Mouse (Mus musculus): Measurements from ENCODE around the gene Stard13. TPM values are rescaled to one million over a fixed set of nuclear protein-coding genes. Genes with fewer than 3 reads are reported as not detected.
A peak's percentile ranks its signal among the peaks of the same experiment; 100 is the strongest.

Stard13 gene
- total RNA-seq, 2 experiments from 2014 or later, result 12.3 to 14.9 TPM

DNA sequence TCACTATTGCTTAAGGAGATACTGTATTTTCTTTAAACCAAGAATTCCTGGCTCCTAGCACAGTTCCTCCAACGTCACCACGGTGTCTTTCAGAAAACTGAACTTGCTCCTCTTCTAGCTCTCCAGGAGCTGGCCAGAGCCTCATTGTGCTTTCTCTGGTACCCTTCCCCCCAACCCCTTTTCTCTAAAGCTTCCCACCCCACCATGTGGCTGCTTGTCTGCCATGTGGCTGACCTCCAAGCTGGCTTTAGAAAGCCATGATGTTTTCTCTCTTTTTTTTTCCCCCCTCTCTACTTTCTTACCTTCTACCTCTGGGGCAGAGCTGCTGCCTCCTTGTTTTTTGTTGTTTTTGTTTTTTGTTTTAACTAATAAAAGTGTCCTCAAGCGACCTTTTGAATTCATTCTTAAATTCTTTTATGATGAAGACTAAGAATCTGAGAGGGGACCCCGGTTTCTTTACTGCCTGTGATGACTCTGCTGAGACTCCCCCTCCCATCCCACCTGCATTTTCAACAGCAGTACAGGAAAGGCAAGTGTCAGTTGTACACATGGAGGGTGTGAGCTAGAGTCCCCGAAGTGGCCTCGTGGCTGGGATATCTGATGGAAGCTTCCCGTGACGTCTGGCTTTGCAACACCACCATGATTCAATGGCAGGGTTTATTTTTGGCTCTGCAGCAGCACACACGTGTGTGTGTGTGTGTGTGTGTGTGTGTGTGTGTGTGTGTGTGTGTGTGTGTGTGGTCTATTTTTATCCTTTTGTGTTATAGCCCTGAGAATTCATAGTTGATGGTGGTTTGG, 198.7 kb downstream of the Stard13 start:
- DNase-seq, result peak; percentile 47
- intact Hi-C loops (cut with DNase I), result no loop called here

DNA sequence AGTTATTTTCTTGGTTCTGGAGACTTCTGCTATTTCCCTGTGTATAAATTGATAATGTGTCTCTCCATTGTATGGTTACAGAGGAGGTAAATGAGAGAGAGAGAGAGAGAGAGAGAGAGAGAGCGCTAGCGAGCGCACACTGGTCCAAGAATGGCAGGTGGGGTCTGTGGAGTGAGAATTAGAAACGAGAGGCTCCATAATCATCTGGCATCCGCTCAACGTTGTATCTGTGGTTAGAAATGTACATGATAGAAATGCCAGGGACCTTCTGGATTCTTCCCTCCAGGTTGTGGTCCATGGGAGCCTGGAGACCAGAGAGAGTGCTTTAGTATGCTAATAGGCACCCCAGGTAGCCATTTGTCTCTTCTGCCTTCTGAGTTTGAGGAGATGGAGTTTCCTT, 204.7 kb downstream of the Stard13 start:
- intact Hi-C loops (cut with DNase I), result no loop called here

DNA sequence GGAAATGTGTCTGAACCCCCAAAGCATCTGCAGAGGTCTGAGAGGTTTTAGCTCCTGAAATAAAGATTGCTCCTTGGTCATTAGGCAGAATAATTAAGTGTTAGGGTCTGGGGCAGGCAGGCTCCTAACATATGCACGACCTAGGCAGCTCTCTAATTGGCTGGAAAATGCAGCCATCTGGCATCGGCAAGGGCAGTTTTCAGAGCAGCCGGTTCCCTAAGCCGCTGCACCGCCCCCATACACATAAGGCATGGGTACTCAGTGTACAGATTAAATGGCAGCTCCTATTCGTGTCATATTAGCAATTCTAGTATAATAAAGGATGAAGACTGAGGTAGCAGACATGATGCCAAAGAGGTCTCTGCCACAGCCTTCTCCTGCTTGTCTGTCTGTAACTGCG, 206.5 kb downstream of the Stard13 start:
- intact Hi-C loops (cut with DNase I), result no loop called here
- DNase-seq, result peak; percentile 75

More for the DNA sequence above, 204.7 kb downstream of the Stard13 start:
- peak; percentile 71 for DNase-seq

DNA sequence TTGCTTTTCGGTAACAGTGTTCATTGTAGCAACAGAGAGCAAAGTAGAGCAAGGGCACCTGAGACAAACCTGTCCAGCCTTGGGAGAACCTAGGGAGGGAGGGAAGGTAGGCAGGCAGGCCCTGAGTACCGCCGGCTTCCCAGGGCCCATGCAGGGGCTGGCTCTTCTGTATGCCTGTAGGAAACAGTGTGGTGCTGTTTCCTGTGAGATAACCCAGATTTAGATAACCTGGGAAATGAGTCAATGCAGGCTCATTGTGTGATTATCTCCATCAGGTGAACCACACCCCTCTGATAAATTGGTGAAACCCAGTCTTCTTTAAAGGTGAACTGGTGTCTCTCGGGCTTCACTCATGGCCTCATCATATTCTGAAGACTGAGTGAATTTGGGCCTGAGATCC, 207.6 kb downstream of the Stard13 start:
- no peak for DNase-seq
- intact Hi-C loops (cut with DNase I), result no loop called here

DNA sequence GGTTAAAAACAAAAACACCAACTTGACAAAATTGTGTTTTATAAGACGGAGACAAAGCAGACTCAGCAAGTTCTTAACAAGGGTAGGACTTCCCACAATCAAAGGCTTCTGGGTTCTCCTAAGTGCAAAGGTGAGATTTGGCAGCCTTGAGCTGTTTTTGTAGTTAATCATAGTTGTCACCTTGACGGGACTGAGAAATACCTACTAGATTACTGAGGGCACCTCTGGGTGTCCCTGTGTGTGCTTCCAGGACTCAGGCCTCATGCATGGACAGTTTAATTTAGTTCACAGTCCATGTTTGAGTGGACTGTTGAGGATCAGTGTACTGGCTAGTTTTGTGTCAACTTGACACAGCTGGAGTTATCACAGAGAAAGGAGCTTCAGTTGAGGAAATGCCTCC, 209.2 kb downstream of the Stard13 start:
- DNase-seq, result no peak
- intact Hi-C loops (cut with DNase I), result no loop called here

DNA sequence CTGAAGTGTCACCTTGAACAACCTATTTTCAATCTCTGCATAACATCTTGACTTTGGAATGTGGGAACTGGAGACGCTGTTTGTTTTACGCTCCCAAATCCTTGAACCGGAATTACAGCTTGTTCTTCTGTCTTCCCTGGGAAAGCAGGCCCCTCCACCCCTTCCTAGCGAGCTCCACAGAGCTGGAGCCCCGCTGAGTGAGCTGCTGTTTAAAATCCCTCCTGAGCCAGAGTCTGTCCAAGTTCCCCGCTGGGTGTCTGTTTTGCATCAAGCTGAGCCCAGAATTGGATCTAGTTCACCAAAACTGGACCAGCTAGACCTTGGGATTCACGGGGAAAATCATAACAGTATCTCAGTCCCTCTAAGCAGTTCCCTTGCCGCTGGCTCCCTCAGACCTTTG, 210.2 kb downstream of the Stard13 start:
- intact Hi-C loops (cut with DNase I), result no loop called here

DNA sequence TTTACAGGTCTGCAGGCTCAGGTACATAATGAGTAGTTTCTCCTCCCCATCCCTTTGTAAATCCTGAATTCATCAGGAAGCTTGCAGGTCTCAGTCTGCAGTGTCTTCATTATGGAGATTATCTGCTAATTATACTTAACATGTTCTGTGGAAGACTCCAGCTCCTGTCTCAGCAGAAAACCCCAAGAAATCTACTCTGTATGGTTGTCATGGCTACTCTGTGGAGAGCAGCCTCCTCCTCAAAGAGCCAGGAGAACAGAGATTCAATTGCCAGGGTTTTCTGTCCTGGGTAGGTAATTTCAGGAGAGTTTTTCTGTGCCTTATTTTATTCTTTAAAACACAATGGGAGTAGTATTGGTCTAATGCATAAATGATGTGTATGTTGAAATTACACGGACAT, 210.7 kb downstream of the Stard13 start:
- intact Hi-C loops (cut with DNase I), result no loop called here

More for the DNA sequence above, 210.2 kb downstream of the Stard13 start:
- peak; percentile 81 for DNase-seq

DNA sequence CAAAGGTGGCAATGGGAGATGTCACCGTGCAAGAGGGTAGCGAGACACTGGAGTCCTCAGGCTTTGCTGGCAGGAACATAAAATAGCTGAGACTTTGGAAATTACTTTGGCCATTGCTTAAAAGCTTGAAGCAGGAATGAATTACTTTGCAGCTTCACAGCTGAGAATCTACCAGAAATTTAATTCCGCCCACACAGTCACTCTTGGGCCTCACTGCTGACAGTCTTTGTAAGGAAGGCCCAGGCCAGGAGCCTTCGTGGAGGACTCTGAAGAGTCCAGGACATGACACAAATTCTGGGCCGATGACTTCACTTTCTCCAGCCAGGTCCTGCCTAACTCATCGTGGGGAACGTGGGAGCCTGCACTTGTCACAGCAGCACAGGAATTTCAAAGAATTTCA, 211.6 kb downstream of the Stard13 start:
- intact Hi-C loops (cut with DNase I), result no loop called here

More for the DNA sequence above, 210.7 kb downstream of the Stard13 start:
- no peak for DNase-seq

DNA sequence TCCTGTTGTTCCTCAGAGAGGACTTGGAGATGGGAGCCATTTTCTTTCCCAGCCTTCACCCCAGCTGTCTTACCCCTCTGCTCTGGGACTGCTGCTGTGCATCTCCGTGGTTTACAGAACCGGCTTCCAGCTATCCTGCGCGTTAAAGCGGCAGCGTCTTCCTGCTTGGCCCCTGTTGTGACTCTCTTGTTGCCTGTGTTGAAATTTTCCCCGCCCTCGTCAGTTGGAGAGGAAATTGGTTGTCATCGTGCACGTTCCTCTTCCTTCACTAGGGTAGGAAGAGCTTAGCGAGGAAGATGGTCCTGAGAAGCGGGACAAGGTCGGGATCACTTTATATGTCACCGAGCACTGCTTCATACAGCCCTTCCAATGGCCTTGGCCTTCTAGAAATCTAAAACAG, 212.8 kb downstream of the Stard13 start:
- intact Hi-C loops (cut with DNase I), result no loop called here
- DNase-seq, result no peak

More for the DNA sequence above, 211.6 kb downstream of the Stard13 start:
- DNase-seq, result no peak

DNA sequence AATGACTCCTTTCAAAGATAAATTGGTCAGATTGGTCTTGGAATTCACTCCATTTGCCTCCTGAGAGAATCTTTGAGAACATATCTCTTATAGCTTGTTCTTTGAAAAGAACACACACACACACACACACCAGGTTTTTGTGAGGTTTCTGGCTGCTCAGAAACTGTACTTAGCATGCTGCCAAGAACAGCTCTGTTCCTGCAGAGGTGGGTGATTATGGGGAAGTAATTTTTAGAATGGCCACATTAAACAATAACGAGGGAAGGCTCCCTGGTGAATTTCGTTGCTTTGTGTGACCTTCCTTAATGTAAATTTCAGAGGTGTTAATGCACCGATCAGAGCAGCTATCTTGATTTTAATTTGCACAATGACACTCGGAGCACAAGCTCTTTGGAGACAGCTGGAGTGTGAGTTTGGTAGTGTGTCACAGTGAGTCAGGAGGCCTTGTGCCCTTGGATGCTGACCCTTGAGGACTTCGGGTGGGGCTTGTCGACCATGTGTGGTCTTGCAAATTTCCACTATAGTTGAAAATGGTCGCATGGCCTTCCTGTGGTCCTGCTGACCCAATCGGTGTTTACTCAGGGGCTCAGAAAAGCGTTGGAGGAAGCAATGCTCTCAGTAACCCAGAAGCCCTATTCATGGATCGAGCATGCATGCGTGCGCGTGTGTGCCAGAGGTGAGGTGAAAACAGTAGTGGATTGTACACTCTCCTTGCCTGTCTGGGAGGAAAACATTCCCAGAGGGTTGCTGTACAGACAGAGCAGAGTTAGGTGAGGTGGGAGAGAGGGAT, 213.4 kb downstream of the Stard13 start:
- DNase-seq, result no peak
- intact Hi-C loops (cut with DNase I), result no loop called here

DNA sequence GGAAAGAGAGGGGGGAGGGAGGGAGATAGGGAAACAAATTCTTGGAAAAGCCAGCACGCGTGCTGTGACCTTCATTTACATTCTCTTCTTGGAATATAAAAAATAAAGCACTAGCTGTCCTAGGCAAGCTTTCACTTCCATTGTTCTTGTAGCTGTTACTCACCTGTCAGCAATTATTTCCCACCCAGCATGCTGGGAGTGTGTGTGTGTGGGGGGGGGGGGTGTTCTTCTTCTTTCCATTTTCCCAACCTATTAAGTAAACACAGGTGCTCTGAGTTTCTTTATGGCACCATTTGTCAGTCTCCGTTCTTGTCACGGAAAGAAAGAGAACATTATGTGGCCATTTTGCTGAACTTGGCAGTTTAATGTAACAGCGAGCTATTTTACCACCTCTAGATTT, 214.7 kb downstream of the Stard13 start:
- no peak for DNase-seq
- intact Hi-C loops (cut with DNase I), result no loop called here

DNA sequence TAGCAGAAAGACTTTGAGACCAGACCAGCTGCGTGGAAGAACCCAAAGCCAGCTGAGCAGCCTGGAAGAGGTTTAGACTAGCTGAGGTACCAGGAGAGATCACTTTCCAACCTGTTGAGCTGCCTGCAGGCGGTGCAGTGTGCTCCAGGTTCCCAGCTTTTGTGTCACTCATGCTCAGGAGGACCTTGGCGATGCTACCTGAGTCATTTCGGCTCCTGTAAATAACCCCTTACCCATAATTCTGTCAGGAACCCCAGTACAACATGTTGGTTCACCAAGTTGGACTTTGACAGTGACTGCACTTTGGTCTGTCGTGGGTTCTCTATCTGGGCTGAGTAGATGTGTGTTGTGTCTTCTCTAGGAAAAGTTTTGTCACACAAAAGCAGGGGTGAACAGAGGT, 215.2 kb downstream of the Stard13 start:
- intact Hi-C loops (cut with DNase I), result no loop called here

DNA sequence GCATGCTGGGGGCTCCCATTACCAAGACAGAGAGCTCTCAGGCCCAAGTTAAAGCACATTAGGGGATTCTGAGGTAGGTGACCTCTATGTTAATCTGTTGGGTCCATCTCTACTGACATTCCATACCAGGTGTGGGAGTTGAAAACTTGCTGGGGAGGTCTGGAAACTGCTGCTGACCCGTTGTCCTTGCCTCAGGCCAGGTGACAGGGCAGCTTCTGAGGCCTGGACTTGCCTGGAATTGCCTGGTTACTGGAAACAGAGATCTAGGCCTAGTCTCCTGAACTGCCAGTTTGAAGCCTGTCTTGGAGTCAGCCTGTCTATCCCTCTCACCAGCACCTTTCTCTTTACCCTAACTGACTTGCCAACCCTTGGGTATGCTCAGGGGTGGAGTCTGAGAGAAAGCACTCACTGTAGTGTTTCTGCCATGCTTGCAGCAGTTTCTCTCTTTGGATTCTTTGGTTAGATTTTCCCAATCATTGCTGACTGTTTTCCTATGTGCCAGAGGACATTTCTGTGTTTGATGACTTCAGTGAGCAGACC, 229.3 kb downstream of the Stard13 start:
- no peak for DNase-seq
- intact Hi-C loops (cut with DNase I), result no loop called here

More for the DNA sequence above, 215.2 kb downstream of the Stard13 start:
- DNase-seq, result no peak

DNA sequence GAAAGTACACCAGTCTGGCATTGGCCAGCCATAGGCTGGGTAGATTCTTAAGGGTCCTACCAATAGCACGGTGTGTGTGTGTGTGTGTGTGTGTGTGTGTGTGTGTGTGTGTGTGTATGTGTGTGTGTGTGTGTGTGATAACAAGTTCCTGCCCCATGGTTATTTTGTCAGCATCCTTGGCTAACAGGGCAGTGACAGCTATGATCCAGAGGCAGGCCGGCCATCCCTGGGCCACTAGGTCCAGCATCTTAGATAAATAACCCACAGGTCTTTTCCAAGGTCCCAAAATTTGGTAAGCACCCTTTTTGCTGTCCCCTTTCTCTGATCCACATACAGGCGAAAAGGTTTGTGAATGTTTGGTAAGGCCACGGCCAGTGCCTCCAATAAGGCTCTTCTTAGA, 231.6 kb downstream of the Stard13 start:
- intact Hi-C loops (cut with DNase I), result no loop called here

DNA sequence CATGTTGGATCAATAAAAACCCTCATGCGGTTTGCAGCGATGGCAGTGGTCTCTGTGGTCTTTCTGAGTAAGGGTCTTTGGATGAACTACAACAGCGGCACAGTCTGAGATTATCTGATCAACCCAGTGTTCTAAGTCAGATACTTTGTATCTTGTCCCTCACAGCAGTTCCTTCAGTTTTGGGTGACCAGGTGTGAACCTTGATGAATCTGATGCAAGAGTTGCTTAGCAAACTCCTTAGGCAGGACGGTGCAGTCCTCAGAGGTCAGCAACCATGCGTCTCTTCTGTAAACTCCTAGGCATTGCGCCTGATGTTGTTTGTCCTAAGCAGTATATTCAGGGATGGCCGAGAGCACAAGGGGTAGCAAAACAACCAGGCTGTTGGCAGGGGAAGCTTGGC, 232.5 kb downstream of the Stard13 start:
- intact Hi-C loops (cut with DNase I), result no loop called here
- no peak for DNase-seq

More for the DNA sequence above, 231.6 kb downstream of the Stard13 start:
- no peak for DNase-seq

DNA sequence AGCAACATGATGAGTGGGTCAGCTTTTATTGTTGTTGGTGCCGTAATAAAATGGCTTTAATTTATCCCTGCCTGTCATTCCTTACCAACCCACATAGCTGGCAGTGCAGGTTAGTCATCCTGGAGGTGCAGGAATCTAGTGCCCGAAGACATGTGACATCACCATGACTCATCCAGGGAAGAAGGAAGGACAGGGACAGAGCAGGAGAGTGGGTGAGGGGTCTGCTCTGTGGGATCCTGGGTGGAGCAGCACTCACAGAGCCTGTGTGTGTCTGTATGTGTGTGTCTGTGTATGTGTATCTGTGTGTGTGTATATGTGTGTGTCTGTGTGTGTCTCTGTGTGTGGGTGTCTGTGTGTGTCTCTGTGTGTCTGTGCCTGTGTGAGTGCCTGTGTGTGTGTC, 237.1 kb downstream of the Stard13 start:
- intact Hi-C loops (cut with DNase I), result no loop called here

DNA sequence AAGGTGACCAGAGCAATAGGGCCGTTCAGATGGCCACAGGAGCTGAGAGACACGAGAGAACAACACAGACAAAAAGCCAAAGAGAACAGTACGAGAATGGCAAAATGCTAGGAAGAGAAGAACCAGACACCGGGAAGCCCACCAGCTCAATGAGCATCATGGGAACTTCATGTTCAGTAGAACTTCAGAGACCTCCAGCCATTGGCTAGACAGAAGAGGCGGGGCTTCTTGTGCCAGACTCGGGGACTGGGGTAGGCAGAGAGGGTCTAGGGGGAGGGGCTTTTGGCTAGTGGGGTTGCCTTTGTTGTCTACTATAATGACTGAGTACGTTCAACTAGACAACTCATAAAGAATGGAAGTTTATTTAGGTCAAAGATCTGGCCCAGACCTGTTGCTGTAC, 239.5 kb downstream of the Stard13 start:
- DNase-seq, result no peak
- intact Hi-C loops (cut with DNase I), result no loop called here

More for the DNA sequence above, 237.1 kb downstream of the Stard13 start:
- no peak for DNase-seq
